Mouse (Mus musculus): ENCODE measurements around the gene Plekhh3. TPM values are rescaled to one million over a fixed set of nuclear protein-coding genes. Genes with fewer than 3 reads are reported as not detected.

The Plekhh3 gene
- polyA plus RNA-seq, 1 experiment from 2014 or later, result 7.2 TPM

- peak; percentile 68 for ATAC-seq (ENCODE audit: low read depth)
Observed at GRCm38 (mm10) chr11:101189495-101190180, 18.5 kb upstream of the Plekhh3 start.

GRCm38 (mm10) chr11:101188166-101188805 lies 17.1 kb upstream of the Plekhh3 start:
- 90% methylated on average over 11 of the region's 11 CpGs for WGBS
- Histone ChIP-seq H3K27me3 (ENCODE audit: control insufficient read depth, insufficient read depth, low read length) (no peaks in the 10 kb centered on the region), H3K9me3 (ENCODE audit: control insufficient read depth, low read length) (no peaks in the 10 kb centered on the region), H3K36me3 (ENCODE audit: control insufficient read depth, insufficient read depth, low read length) (0 out of 2 replicates have a peak, but pooled peaks cover 3% of the 10 kb centered on the region), H3K4me3 (ENCODE audit: low read depth, low read length) (no peak overlapping the region), H3K9ac (replicated peaks; ENCODE audit: low read depth, low read length) (no peak overlapping the region), H3K4me1 (ENCODE audit: control insufficient read depth, insufficient read depth, low read length) (peaks cover 15% of the 10 kb centered on the region), H3K27ac (ENCODE audit: low read depth, low read length) (peak overlapping the region; percentile 66; the same call in 1 of the 2 replicates), H3K4me2 (ENCODE audit: low read depth, low read length) (no peak overlapping the region)
- no peak for ATAC-seq (ENCODE audit: low read depth)

More at GRCm38 (mm10) chr11:101189495-101190180, 18.5 kb upstream of the Plekhh3 start:
- Histone ChIP-seq H3K36me3 (ENCODE audit: control insufficient read depth, insufficient read depth, low read length) (0 out of 2 replicates have a peak, but pooled peaks cover 7% of the 10 kb centered on the region), H3K4me1 (ENCODE audit: control insufficient read depth, insufficient read depth, low read length) (peaks cover 15% of the 10 kb centered on the region), H3K4me2 (ENCODE audit: low read depth, low read length) (no peak overlapping the region), H3K27ac (ENCODE audit: low read depth, low read length) (peak overlapping the region; percentile 66), H3K9ac (replicated peaks; ENCODE audit: low read depth, low read length) (no peak overlapping the region), H3K27me3 (ENCODE audit: control insufficient read depth, insufficient read depth, low read length) (no peaks in the 10 kb centered on the region), H3K4me3 (ENCODE audit: low read depth, low read length) (no peak overlapping the region), H3K9me3 (ENCODE audit: control insufficient read depth, low read length) (no peaks in the 10 kb centered on the region)
- WGBS, result 5% methylated on average over 6 of the region's 6 CpGs

GRCm38 (mm10) chr11:101187541-101187940 lies 16.4 kb upstream of the Plekhh3 start:
- H3K9ac ChIP-seq (replicated peaks; ENCODE audit: low read depth, low read length), result no peak overlapping the region
- 92% methylated on average over 5 of the region's 5 CpGs for WGBS
- no peak for ATAC-seq (ENCODE audit: low read depth)
- no peak overlapping the region for H3K27ac ChIP-seq (ENCODE audit: low read depth, low read length)
- no peak overlapping the region for H3K4me3 ChIP-seq (ENCODE audit: low read depth, low read length)
- no peaks in the 10 kb centered on the region for H3K9me3 ChIP-seq (ENCODE audit: control insufficient read depth, low read length)
- H3K27me3 ChIP-seq (ENCODE audit: control insufficient read depth, insufficient read depth, low read length), result no peaks in the 10 kb centered on the region
- H3K36me3 ChIP-seq (ENCODE audit: control insufficient read depth, insufficient read depth, low read length), result 0 out of 2 replicates have a peak, but pooled peaks cover 3% of the 10 kb centered on the region
- H3K4me1 ChIP-seq (ENCODE audit: control insufficient read depth, insufficient read depth, low read length), result peaks cover 15% of the 10 kb centered on the region
- no peak overlapping the region for H3K4me2 ChIP-seq (ENCODE audit: low read depth, low read length)

- Histone ChIP-seq H3K9ac (replicated peaks; ENCODE audit: low read depth, low read length) (no peak overlapping the region), H3K4me2 (ENCODE audit: low read depth, low read length) (no peak overlapping the region), H3K4me1 (ENCODE audit: control insufficient read depth, insufficient read depth, low read length) (peaks cover 15% of the 10 kb centered on the region), H3K9me3 (ENCODE audit: control insufficient read depth, low read length) (no peaks in the 10 kb centered on the region), H3K27me3 (ENCODE audit: control insufficient read depth, insufficient read depth, low read length) (no peaks in the 10 kb centered on the region), H3K27ac (ENCODE audit: low read depth, low read length) (no peak overlapping the region), H3K4me3 (ENCODE audit: low read depth, low read length) (no peak overlapping the region), H3K36me3 (ENCODE audit: control insufficient read depth, insufficient read depth, low read length) (0 out of 2 replicates have a peak, but pooled peaks cover 3% of the 10 kb centered on the region)
- ATAC-seq (ENCODE audit: low read depth), result no peak
- WGBS, result 88% methylated on average over 27 of the region's 27 CpGs
Observed at GRCm38 (mm10) chr11:101186526-101187247, 15.5 kb upstream of the Plekhh3 start.

GRCm38 (mm10) chr11:101185441-101185840 lies 14.3 kb upstream of the Plekhh3 start:
- H3K9me3 ChIP-seq (ENCODE audit: control insufficient read depth, low read length), result no peaks in the 10 kb centered on the region
- H3K27ac ChIP-seq (ENCODE audit: low read depth, low read length), result no peak overlapping the region
- peaks cover 14% of the 10 kb centered on the region for H3K4me1 ChIP-seq (ENCODE audit: control insufficient read depth, insufficient read depth, low read length)
- no peak for ATAC-seq (ENCODE audit: low read depth)
- 0 out of 2 replicates have a peak, but pooled peaks cover 3% of the 10 kb centered on the region for H3K36me3 ChIP-seq (ENCODE audit: control insufficient read depth, insufficient read depth, low read length)
- H3K27me3 ChIP-seq (ENCODE audit: control insufficient read depth, insufficient read depth, low read length), result no peaks in the 10 kb centered on the region
- no peak overlapping the region for H3K4me2 ChIP-seq (ENCODE audit: low read depth, low read length)
- WGBS, result 95% methylated on average over 4 of the region's 4 CpGs
- no peak overlapping the region for H3K9ac ChIP-seq (replicated peaks; ENCODE audit: low read depth, low read length)
- no peak overlapping the region for H3K4me3 ChIP-seq (ENCODE audit: low read depth, low read length)

GRCm38 (mm10) chr11:101184984-101185383 lies 13.8 kb upstream of the Plekhh3 start:
- ATAC-seq (ENCODE audit: low read depth), result no peak
- Histone ChIP-seq H3K36me3 (ENCODE audit: control insufficient read depth, insufficient read depth, low read length) (0 out of 2 replicates have a peak, but pooled peaks cover 3% of the 10 kb centered on the region), H3K4me3 (ENCODE audit: low read depth, low read length) (no peak overlapping the region), H3K9ac (replicated peaks; ENCODE audit: low read depth, low read length) (no peak overlapping the region), H3K4me1 (ENCODE audit: control insufficient read depth, insufficient read depth, low read length) (peaks cover 10% of the 10 kb centered on the region), H3K27me3 (ENCODE audit: control insufficient read depth, insufficient read depth, low read length) (no peaks in the 10 kb centered on the region), H3K27ac (ENCODE audit: low read depth, low read length) (no peak overlapping the region), H3K4me2 (ENCODE audit: low read depth, low read length) (no peak overlapping the region), H3K9me3 (ENCODE audit: control insufficient read depth, low read length) (no peaks in the 10 kb centered on the region)
- WGBS, result 91% methylated on average over 12 of the region's 12 CpGs

GRCm38 (mm10) chr11:101182771-101183517 lies 11.8 kb upstream of the Plekhh3 start:
- WGBS, result 83% methylated on average over 14 of the region's 14 CpGs
- H3K9ac ChIP-seq (replicated peaks; ENCODE audit: low read depth, low read length), result no peak overlapping the region
- H3K9me3 ChIP-seq (ENCODE audit: control insufficient read depth, low read length), result no peaks in the 10 kb centered on the region
- H3K36me3 ChIP-seq (ENCODE audit: control insufficient read depth, insufficient read depth, low read length), result 0 out of 2 replicates have a peak, but pooled peaks cover 3% of the 10 kb centered on the region
- H3K4me1 ChIP-seq (ENCODE audit: control insufficient read depth, insufficient read depth, low read length), result 0 out of 2 replicates have a peak, but pooled peaks cover 3% of the 10 kb centered on the region
- no peak overlapping the region for H3K4me2 ChIP-seq (ENCODE audit: low read depth, low read length)
- no peak overlapping the region for H3K4me3 ChIP-seq (ENCODE audit: low read depth, low read length)
- peaks cover 4% of the 10 kb centered on the region for H3K27me3 ChIP-seq (ENCODE audit: control insufficient read depth, insufficient read depth, low read length)
- H3K27ac ChIP-seq (ENCODE audit: low read depth, low read length), result no peak overlapping the region
- no peak for ATAC-seq (ENCODE audit: low read depth)

- Histone ChIP-seq H3K4me1 (ENCODE audit: control insufficient read depth, insufficient read depth, low read length) (0 out of 2 replicates have a peak, but pooled peaks cover 7% of the 10 kb centered on the region), H3K4me2 (ENCODE audit: low read depth, low read length) (no peak overlapping the region), H3K9ac (replicated peaks; ENCODE audit: low read depth, low read length) (no peak overlapping the region), H3K9me3 (ENCODE audit: control insufficient read depth, low read length) (no peaks in the 10 kb centered on the region), H3K27ac (ENCODE audit: low read depth, low read length) (no peak overlapping the region), H3K4me3 (ENCODE audit: low read depth, low read length) (no peak overlapping the region), H3K36me3 (ENCODE audit: control insufficient read depth, insufficient read depth, low read length) (0 out of 2 replicates have a peak, but pooled peaks cover 3% of the 10 kb centered on the region), H3K27me3 (ENCODE audit: control insufficient read depth, insufficient read depth, low read length) (peaks cover 13% of the 10 kb centered on the region)
- 95% methylated on average over 11 of the region's 11 CpGs for WGBS
- ATAC-seq (ENCODE audit: low read depth), result no peak
Observed at GRCm38 (mm10) chr11:101181961-101182360, 10.8 kb upstream of the Plekhh3 start.
